Mouse (Mus musculus): ENCODE measurements around the gene Hist2h3c1.
"Not testable (repeated sequence)": the region's sequence is repeated elsewhere in the genome, so short reads cannot be mapped to it uniquely, and the experiment has no call there.

The Hist2h3c1 gene

GRCm38 (mm10) chr3:96246427-96246856 is at the start of gene Hist2h3c1:
TSS of gene Hist2h3c1 (plus strand) at chr3:96246685.
- DNase-seq (ENCODE audit: low spot score) = not testable (repeated sequence)

GRCm38 (mm10) chr3:96197129-96197749 is 49.2 kb upstream of the Hist2h3c1 start:
- peak; percentile 95 for DNase-seq (ENCODE audit: low spot score)

- DNase-seq (ENCODE audit: low spot score) = peak; percentile 50
Observed at GRCm38 (mm10) chr3:96198181-96198580, 48.3 kb upstream of the Hist2h3c1 start.

GRCm38 (mm10) chr3:96198601-96199251 is 47.8 kb upstream of the Hist2h3c1 start:
- not testable (repeated sequence) for DNase-seq (ENCODE audit: low spot score)

DNA sequence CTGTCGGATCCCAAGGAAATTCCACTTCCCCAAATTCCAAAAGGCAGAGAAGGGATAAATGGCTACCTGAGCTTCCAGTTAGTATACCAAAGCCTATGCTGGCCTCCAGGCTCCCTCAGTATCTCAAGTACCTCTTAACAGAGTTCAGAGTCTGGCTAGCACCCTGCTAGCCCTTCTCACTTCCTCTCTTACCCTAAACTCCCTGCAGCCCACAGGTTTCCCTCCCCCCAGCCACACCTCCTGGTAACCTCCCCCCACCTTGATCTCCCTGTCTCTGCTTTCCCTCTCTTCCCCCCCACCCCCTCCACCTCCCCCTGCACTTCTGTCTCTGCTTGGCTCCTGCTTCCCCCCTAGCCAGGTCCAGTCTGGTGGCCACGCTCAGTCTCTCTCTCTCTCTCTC is 46.8 kb upstream of the Hist2h3c1 start:
- DNase-seq (ENCODE audit: low spot score) = no peak

GRCm38 (mm10) chr3:96207819-96208218 is 38.7 kb upstream of the Hist2h3c1 start:
- no peak for DNase-seq (ENCODE audit: low spot score)

- no peak for DNase-seq (ENCODE audit: low spot score)
Observed at GRCm38 (mm10) chr3:96209242-96209641, 37.2 kb upstream of the Hist2h3c1 start.

DNA sequence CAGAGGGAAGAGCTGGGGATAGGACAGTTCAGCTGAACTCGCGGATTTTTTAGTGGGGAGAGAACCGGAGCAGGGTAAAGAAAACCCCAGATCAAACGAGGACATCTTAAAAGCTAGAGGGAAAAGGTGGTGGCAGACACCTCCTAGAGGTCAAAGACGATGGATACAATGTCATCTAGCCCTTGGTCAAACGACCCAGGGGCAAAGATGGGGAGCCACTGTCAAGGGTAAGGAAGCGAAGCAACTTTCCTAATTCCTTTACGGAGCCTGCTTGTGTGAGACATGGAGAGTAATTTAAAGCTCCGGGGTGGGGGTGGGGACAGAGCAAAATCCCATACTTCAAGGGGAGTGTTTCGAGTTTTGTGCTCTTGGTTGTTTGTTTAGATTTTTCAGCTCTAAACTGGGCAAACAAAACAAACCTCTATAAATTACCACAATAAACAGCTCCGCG is 27.3 kb upstream of the Hist2h3c1 start:
- peak; percentile 46 for DNase-seq (ENCODE audit: low spot score)

DNA sequence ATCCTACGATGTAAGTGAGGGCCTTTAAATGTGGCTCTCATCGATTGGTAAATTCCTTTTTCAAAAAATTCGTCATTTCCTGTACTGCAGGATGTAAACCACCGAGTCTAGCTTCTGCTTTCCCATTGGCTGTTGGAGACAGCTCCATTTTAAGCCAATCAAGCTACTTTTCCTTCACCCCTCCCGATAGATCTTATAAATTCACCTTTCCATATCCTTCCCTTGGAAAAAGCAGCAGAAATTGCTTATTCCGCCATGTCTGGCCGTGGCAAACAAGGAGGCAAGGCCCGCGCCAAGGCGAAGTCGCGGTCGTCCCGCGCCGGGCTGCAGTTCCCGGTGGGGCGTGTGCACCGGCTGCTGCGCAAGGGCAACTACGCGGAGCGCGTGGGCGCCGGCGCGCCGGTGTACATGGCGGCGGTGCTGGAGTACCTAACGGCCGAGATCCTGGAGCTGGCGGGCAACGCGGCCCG is 26.8 kb upstream of the Hist2h3c1 start, which contains the start of the genes Bola1 and Hist2h2ab:
TSS of gene Bola1 (minus strand) at position 49 of the 470 bp plus-strand sequence.
TSS of gene Hist2h2ab (plus strand) at position 205 of the 470 bp plus-strand sequence.
- DNase-seq (ENCODE audit: low spot score) = peak; percentile 90

DNA sequence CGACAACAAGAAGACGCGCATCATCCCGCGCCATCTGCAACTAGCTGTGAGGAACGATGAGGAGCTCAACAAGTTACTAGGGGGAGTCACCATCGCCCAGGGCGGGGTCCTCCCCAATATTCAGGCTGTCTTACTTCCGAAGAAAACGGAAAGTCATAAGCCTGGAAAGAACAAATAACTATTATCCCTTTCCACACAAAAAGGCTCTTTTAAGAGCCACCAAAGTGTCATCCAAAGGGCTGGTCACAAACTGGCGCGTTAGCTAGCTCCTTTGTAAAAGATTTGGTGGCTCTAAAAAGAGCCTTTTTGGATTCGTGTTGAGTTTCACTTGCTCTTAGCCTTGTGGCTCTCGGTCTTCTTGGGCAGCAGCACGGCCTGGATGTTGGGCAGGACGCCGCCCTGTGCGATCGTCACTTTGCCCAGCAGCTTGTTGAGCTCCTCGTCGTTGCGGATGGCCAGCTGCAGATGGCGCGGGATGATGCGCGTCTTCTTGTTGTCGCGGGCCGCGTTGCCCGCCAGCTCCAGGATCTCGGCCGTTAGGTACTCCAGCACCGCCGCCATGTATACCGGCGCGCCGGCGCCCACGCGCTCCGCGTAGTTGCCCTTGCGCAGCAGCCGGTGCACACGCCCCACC is 26.2 kb upstream of the Hist2h3c1 start:
- not testable (repeated sequence) for DNase-seq (ENCODE audit: low spot score)

- DNase-seq (ENCODE audit: low spot score) = peak; percentile 96
Observed at GRCm38 (mm10) chr3:96220765-96221639, 25.5 kb upstream of the Hist2h3c1 start, which contains the start of the genes Hist2h2ac and Hist2h2be. TSS of gene Hist2h2ac (minus strand) at chr3:96220880. TSS of gene Hist2h2be (plus strand) at chr3:96221119.

DNA sequence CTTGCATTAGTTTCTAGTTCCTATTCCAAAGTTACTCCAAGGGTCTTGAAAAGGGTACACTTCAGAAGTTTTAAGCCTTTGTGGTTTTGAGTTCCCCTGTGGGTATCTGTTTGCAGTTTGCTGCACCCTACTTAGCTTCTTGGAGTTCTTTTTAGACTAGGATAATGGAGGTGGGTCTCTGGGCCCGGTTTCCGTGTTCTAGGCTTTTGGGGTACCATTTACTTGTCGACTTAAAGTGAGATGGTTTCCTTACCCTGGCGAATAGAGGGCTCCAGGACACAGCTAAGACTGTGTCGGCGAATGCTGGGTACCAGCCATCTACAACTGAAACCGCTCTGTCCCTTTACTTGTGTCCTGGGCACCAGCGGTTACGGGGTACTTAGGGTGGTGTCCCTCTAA is 24.8 kb upstream of the Hist2h3c1 start:
- no peak for DNase-seq (ENCODE audit: low spot score)

DNA sequence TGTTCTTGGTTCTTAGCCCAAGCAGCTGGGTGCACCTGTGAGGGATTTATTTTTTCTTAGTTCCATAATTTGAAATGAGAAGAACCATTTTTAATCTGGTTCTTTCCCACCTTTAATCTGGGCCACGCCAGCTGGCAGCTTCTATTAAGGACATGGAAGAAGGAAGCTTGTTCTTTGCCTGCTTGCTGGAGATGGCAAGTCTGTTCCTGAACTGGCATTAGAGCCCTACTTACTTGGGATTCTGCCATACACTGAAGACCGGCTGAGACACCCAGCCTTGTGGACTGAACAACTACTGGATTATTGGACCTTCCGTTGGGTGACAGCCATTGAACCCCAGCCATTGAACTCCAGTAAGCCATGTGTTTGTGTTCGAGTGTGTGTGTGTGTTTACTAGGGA is 23.7 kb upstream of the Hist2h3c1 start:
- DNase-seq (ENCODE audit: low spot score) = no peak

- DNase-seq (ENCODE audit: low spot score) = no peak
Observed at GRCm38 (mm10) chr3:96225421-96225820, 21.1 kb upstream of the Hist2h3c1 start.

DNA sequence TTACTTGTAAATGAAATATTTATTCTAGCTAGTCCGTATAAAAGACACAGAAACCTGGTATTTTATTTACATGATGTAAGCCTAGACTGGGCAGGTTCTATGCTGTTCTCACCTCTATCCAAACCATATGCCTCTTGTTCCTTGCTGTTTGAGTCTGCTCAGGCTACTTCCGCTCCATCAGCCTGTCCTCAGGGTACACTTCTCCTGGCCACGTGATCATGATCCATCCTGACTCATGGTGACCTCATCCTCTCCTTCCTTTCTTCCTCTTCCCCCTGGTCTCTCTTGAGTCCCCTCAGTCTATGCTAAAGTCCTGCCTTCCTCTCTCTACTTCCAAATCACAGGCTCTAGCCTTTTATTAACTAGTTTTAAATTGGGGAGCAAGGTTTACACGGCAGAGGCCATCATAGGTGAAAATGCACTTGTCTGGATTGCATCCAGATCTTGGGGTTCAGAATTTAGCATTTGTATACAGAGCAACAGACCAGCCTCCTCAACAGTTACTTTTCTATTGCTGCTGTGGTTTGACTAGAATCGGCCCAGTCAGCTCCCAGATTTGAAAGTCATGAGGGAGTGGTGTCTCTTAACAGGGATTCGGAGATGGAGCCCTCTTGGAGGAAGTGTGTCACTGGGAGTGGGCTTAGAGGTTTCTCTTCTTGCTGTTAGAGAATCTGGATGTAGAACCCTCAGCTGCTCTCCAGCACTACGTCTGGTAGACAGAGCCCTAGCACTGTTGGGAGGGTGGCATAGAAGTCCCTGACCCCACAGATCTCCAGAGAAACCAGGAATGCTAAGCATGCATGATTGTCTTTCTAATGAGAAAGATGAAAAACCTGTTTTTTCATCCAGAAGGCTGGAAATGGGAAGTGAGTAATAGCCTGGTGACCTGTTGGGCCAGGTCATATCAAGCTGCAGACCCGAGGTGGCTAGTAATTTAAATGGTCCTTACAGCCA is 19.5 kb upstream of the Hist2h3c1 start:
- no peak for DNase-seq (ENCODE audit: low spot score)

GRCm38 (mm10) chr3:96228828-96229227 is 17.7 kb upstream of the Hist2h3c1 start:
- no peak for DNase-seq (ENCODE audit: low spot score)

GRCm38 (mm10) chr3:96230404-96230803 is 16.1 kb upstream of the Hist2h3c1 start:
- DNase-seq (ENCODE audit: low spot score) = no peak

DNA sequence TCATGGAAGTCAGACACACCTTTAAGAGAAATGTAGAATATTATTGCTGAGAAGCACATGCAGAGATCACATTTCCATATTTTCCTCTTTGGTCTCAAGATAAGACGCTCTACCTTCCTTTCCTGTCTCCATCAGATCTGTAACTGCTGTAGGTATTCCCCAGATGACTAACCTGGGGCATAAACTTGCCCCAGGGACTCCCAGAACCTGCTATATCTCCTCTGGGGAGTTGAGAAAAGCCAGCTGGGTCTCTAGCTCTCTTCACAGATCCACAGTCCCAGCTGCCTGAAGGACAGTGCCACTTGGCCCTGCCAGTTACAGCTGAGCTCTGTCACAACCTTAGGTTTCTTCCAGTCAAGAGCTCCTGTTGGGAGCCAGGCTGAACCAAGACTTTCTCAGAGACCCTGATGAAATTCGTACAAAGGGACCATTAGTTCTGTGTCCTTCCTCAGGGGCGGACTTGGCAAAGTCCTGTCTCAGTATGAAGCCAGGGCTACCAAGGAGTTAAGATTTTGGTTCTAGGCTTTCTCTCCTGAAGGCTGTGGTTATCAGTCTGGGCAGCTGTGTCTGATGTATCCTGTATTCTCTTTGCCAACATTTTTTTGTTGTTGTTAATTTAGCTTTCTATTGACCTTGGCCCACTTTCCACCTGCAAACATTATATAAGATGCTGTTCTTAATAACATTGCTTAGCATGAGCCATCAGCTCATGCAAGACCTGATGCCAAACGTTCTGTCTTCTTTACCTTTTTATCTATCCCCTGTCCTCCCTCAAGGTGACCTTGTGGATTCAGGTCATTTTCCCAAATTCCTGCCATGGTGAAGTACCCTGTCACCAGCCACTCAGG is 15.4 kb upstream of the Hist2h3c1 start:
- no peak for DNase-seq (ENCODE audit: low spot score)

GRCm38 (mm10) chr3:96231758-96232120 is 14.7 kb upstream of the Hist2h3c1 start:
- DNase-seq (ENCODE audit: low spot score) = peak; percentile 76

DNA sequence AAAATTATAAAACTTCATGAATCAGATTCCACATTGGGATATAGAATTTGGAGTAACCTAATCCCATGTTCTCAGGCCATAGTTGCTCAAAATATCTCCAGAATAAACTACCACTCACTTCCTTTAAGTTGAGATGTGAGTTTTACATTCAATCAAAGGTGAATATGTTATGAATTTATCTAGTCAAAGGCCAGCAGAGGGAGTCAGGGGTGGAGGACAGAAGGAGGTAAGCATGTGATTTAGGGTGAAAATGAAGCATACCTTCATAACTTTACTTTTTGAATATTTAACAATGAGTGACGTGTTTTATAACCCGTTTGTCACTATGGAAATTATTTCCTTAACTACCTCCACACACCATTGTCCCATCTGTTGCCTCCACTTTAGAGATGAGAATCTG is 11.6 kb upstream of the Hist2h3c1 start:
- no peak for DNase-seq (ENCODE audit: low spot score)

All from lung, postnatal 25 days (tissue).